Mouse (Mus musculus) erythroblast, embryonic 14.5 days (primary cell): Measurements from ENCODE around the gene Sec63.

Source experiments
- GATA1 ChIP-seq: IDR thresholded peaks from 2 replicates; pipeline ENCODE4 v1.6.1; 2012; ENCODE audit warnings: low read length, inconsistent platforms, mixed read lengths
- TAL1 ChIP-seq: IDR thresholded peaks from 3 replicates; pipeline ENCODE4 v1.6.1; 2012; ENCODE audit warnings: low read length, inconsistent platforms, mixed read lengths

GRCm38 (mm10) chr10:42760329-42760728, 967 bp upstream of the Sec63 start:
- TF ChIP-seq GATA1 (no peak), TAL1 (no peak)
